Mouse (Mus musculus) bone marrow macrophage, adult 2 months (primary cell): ENCODE measurements around the gene Gm29609. TPM values are rescaled to one million over a fixed set of nuclear protein-coding genes. Genes with fewer than 3 reads are reported as not detected.

Experiments
- H3K27ac ChIP-seq: 2 replicates; pipeline ENCODE4 v1.5.1; 2012; ENCODE audit warnings: low read depth, low read length; ENCODE audit not compliant: insufficient read depth
- H3K4me1 ChIP-seq: 2 replicates; pipeline ENCODE4 v1.6.1; 2012; ENCODE audit warnings: low read length; ENCODE audit not compliant: control insufficient read depth, insufficient read depth
- H3K4me3 ChIP-seq: 2 replicates; pipeline ENCODE4 v1.5.1; 2012; ENCODE audit warnings: mild to moderate bottlenecking, low read length, moderate library complexity; ENCODE audit not compliant: insufficient read depth
- CTCF ChIP-seq: IDR thresholded peaks from 2 replicates; pipeline ENCODE4 v1.5.1; 2012; ENCODE audit warnings: low read depth, mild to moderate bottlenecking, low read length, moderate library complexity
- POLR2A ChIP-seq: IDR thresholded peaks from 2 replicates; pipeline ENCODE4 v1.6.1; 2012; ENCODE audit warnings: mild to moderate bottlenecking, low read depth, low read length, borderline replicate concordance
- polyA plus RNA-seq: library from polyadenylated mRNA; stranded (reverse); fragments of >200 nt; gene quantifications from 2 replicates; pipeline ENCODE4 v1.2.4, GENCODE M21; 2012; ENCODE audit not compliant: missing spikeins, insufficient read depth, insufficient read length

Gene Gm29609
- polyA plus RNA-seq, 1 experiment, result 2.7 TPM

GRCm38 (mm10) chr5:31188223-31188840 is 8.6 kb upstream of the Gm29609 start:
- TF ChIP-seq CTCF (no peak), POLR2A (no peak)
- Histone ChIP-seq H3K27ac (no peak overlapping the region), H3K4me3 (no peak overlapping the region), H3K4me1 (peaks cover 6% of the 10 kb centered on the region; the same call in 1 of the 2 replicates)

GRCm38 (mm10) chr5:31183678-31184077 is 4.0 kb upstream of the Gm29609 start:
- Histone ChIP-seq H3K4me1 (peaks cover 5% of the 10 kb centered on the region), H3K4me3 (no peak overlapping the region), H3K27ac (no peak overlapping the region)
- TF ChIP-seq POLR2A, result no peak
- TF ChIP-seq CTCF, result no peak

- no peak overlapping the region for H3K4me3 ChIP-seq
- TF ChIP-seq CTCF (no peak), POLR2A (no peak)
- H3K27ac ChIP-seq, result no peak overlapping the region
- peaks cover 15% of the 10 kb centered on the region for H3K4me1 ChIP-seq
Observed at GRCm38 (mm10) chr5:31181183-31181770, 1.6 kb upstream of the Gm29609 start.

- H3K4me3 ChIP-seq, result peak overlapping the region; percentile 73
- H3K4me1 ChIP-seq, result peaks cover 15% of the 10 kb centered on the region
- no peak for TF ChIP-seq CTCF
- no peak for TF ChIP-seq POLR2A
- peak overlapping the region; percentile 96 for H3K27ac ChIP-seq
Observed at GRCm38 (mm10) chr5:31179301-31179765, 378 bp downstream of the Gm29609 start.

GRCm38 (mm10) chr5:31168630-31169029 is 11.1 kb downstream of the Gm29609 start:
- no peak overlapping the region for H3K27ac ChIP-seq
- no peak overlapping the region for H3K4me3 ChIP-seq
- TF ChIP-seq POLR2A, result no peak
- TF ChIP-seq CTCF, result no peak
- H3K4me1 ChIP-seq, result no peaks in the 10 kb centered on the region

GRCm38 (mm10) chr5:31164878-31165277 is 14.8 kb downstream of the Gm29609 start:
- H3K4me1 ChIP-seq, result no peaks in the 10 kb centered on the region; the same call in 1 of the 2 replicates
- no peak overlapping the region for H3K27ac ChIP-seq
- no peak for TF ChIP-seq CTCF
- no peak for TF ChIP-seq POLR2A
- no peak overlapping the region for H3K4me3 ChIP-seq

- no peak overlapping the region for H3K4me3 ChIP-seq
- TF ChIP-seq CTCF (no peak), POLR2A (no peak)
- H3K27ac ChIP-seq, result no peak overlapping the region
- no peaks in the 10 kb centered on the region; the same call in 1 of the 2 replicates for H3K4me1 ChIP-seq
Observed at GRCm38 (mm10) chr5:31162462-31162861, 17.2 kb downstream of the Gm29609 start.

GRCm38 (mm10) chr5:31154152-31154553 is 25.6 kb downstream of the Gm29609 start, which contains the start of gene Mpv17:
Mpv17 (minus strand) TSS chr5:31154251.
- TF ChIP-seq CTCF (no peak), POLR2A (no peak)
- Histone ChIP-seq H3K4me3 (peak within 1 kb of the TSS; percentile 81), H3K27ac (no peak within 1 kb of the TSS), H3K4me1 (peaks cover 5% of the 10 kb centered on the region)

GRCm38 (mm10) chr5:31153516-31154151 is 26.1 kb downstream of the Gm29609 start:
- H3K27ac ChIP-seq, result no peak overlapping the region
- no peak for TF ChIP-seq CTCF
- peaks cover 5% of the 10 kb centered on the region for H3K4me1 ChIP-seq
- peak overlapping the region; percentile 81 for H3K4me3 ChIP-seq

- H3K27ac ChIP-seq, result no peak overlapping the region
- H3K4me1 ChIP-seq, result peaks cover 5% of the 10 kb centered on the region
- TF ChIP-seq CTCF (no peak), POLR2A (no peak)
- no peak overlapping the region for H3K4me3 ChIP-seq
Observed at GRCm38 (mm10) chr5:31151746-31152145, 28.0 kb downstream of the Gm29609 start.
